Mouse (Mus musculus): ENCODE data around the gene Olr1. TPM values are rescaled to one million over a fixed set of nuclear protein-coding genes. Genes with fewer than 3 reads are reported as not detected.
"Not testable (repeated sequence)": the region's sequence is repeated elsewhere in the genome, so short reads cannot be mapped to it uniquely, and the experiment has no call there.

The Olr1 gene
- polyA plus RNA-seq, 1 experiment from 2014 or later = not detected

- not testable (repeated sequence) for H3K27me3 ChIP-seq (ENCODE audit: control insufficient read depth, insufficient read depth, low read length); H3K9me3 ChIP-seq (ENCODE audit: control insufficient read depth, low read length); H3K4me1 ChIP-seq (ENCODE audit: control insufficient read depth, insufficient read depth, low read length); H3K27ac ChIP-seq (replicated peaks; ENCODE audit: low read depth, low read length); H3K4me3 ChIP-seq (replicated peaks; ENCODE audit: low read depth, low read length); H3K9ac ChIP-seq (replicated peaks; ENCODE audit: low read length); H3K36me3 ChIP-seq (ENCODE audit: control insufficient read depth, insufficient read depth, low read length); ATAC-seq (ENCODE audit: low FRiP score, low TSS enrichment); H3K4me2 ChIP-seq (ENCODE audit: low read length); DNase-seq
- WGBS = 85% methylated on average over 1 of the region's 1 CpGs
These were observed 7.4 kb downstream of the Olr1 start for GRCm38 (mm10) chr6:129499516-129499915.

- Histone ChIP-seq H3K4me3 (replicated peaks; ENCODE audit: low read depth, low read length) (no peak overlapping the region), H3K27me3 (ENCODE audit: control insufficient read depth, insufficient read depth, low read length) (no peaks in the 10 kb centered on the region), H3K36me3 (ENCODE audit: control insufficient read depth, insufficient read depth, low read length) (no peaks in the 10 kb centered on the region), H3K27ac (replicated peaks; ENCODE audit: low read depth, low read length) (no peak overlapping the region), H3K9ac (replicated peaks; ENCODE audit: low read length) (no peak overlapping the region), H3K4me2 (ENCODE audit: low read length) (no peak overlapping the region), H3K4me1 (ENCODE audit: control insufficient read depth, insufficient read depth, low read length) (no peaks in the 10 kb centered on the region), H3K9me3 (ENCODE audit: control insufficient read depth, low read length) (0 out of 2 replicates have a peak, but pooled peaks cover 3% of the 10 kb centered on the region)
- WGBS = 87% methylated on average over 3 of the region's 3 CpGs
- ATAC-seq (ENCODE audit: low FRiP score, low TSS enrichment) = no peak
- DNase-seq = no peak
These were observed 9.4 kb downstream of the Olr1 start for GRCm38 (mm10) chr6:129497345-129498218.

- no peak for DNase-seq
- WGBS = 85% methylated on average over 4 of the region's 4 CpGs
- Histone ChIP-seq H3K36me3 (ENCODE audit: control insufficient read depth, insufficient read depth, low read length) (no peaks in the 10 kb centered on the region), H3K9ac (replicated peaks; ENCODE audit: low read length) (no peak overlapping the region), H3K9me3 (ENCODE audit: control insufficient read depth, low read length) (no peaks in the 10 kb centered on the region), H3K4me3 (replicated peaks; ENCODE audit: low read depth, low read length) (no peak overlapping the region), H3K4me1 (ENCODE audit: control insufficient read depth, insufficient read depth, low read length) (no peaks in the 10 kb centered on the region), H3K27ac (replicated peaks; ENCODE audit: low read depth, low read length) (no peak overlapping the region), H3K27me3 (ENCODE audit: control insufficient read depth, insufficient read depth, low read length) (no peaks in the 10 kb centered on the region), H3K4me2 (ENCODE audit: low read length) (no peak overlapping the region)
- ATAC-seq (ENCODE audit: low FRiP score, low TSS enrichment) = no peak
These were observed 12.0 kb downstream of the Olr1 start for GRCm38 (mm10) chr6:129494924-129495323.

GRCm38 (mm10) chr6:129480089-129480958 is 26.6 kb downstream of the Olr1 start:
- 57% methylated on average over 8 of the region's 8 CpGs for WGBS
- H3K9me3 ChIP-seq (ENCODE audit: control insufficient read depth, low read length) = no peaks in the 10 kb centered on the region
- H3K4me1 ChIP-seq (ENCODE audit: control insufficient read depth, insufficient read depth, low read length) = no peaks in the 10 kb centered on the region
- no peak overlapping the region; the same call in 1 of the 2 replicates for H3K4me2 ChIP-seq (ENCODE audit: low read length)
- DNase-seq = peak; percentile 75
- H3K36me3 ChIP-seq (ENCODE audit: control insufficient read depth, insufficient read depth, low read length) = no peaks in the 10 kb centered on the region
- no peak overlapping the region for H3K4me3 ChIP-seq (replicated peaks; ENCODE audit: low read depth, low read length)
- ATAC-seq (ENCODE audit: low FRiP score, low TSS enrichment) = peak; percentile 76
- no peaks in the 10 kb centered on the region for H3K27me3 ChIP-seq (ENCODE audit: control insufficient read depth, insufficient read depth, low read length)
- peak overlapping the region; percentile 60 for H3K27ac ChIP-seq (replicated peaks; ENCODE audit: low read depth, low read length)
- no peak overlapping the region for H3K9ac ChIP-seq (replicated peaks; ENCODE audit: low read length)

- ATAC-seq (ENCODE audit: low FRiP score, low TSS enrichment) (no peak), DNase-seq (peak; percentile 53)
- Histone ChIP-seq H3K4me1 (ENCODE audit: control insufficient read depth, insufficient read depth, low read length) (no peaks in the 10 kb centered on the region), H3K4me3 (replicated peaks; ENCODE audit: low read depth, low read length) (no peak overlapping the region), H3K4me2 (ENCODE audit: low read length) (no peak overlapping the region), H3K27ac (replicated peaks; ENCODE audit: low read depth, low read length) (no peak overlapping the region), H3K36me3 (ENCODE audit: control insufficient read depth, insufficient read depth, low read length) (no peaks in the 10 kb centered on the region), H3K9me3 (ENCODE audit: control insufficient read depth, low read length) (no peaks in the 10 kb centered on the region), H3K9ac (replicated peaks; ENCODE audit: low read length) (no peak overlapping the region), H3K27me3 (ENCODE audit: control insufficient read depth, insufficient read depth, low read length) (no peaks in the 10 kb centered on the region)
- WGBS = 37% methylated on average over 13 of the region's 13 CpGs
These were observed 30.4 kb downstream of the Olr1 start for GRCm38 (mm10) chr6:129476404-129477126.

- no peak overlapping the region for H3K27ac ChIP-seq (replicated peaks; ENCODE audit: low read depth, low read length)
- 91% methylated on average over 5 of the region's 5 CpGs for WGBS
- DNase-seq (no peak), ATAC-seq (ENCODE audit: low FRiP score, low TSS enrichment) (no peak)
- no peak overlapping the region for H3K4me3 ChIP-seq (replicated peaks; ENCODE audit: low read depth, low read length)
- no peaks in the 10 kb centered on the region for H3K9me3 ChIP-seq (ENCODE audit: control insufficient read depth, low read length)
- no peak overlapping the region for H3K4me2 ChIP-seq (ENCODE audit: low read length)
- H3K27me3 ChIP-seq (ENCODE audit: control insufficient read depth, insufficient read depth, low read length) = no peaks in the 10 kb centered on the region
- H3K36me3 ChIP-seq (ENCODE audit: control insufficient read depth, insufficient read depth, low read length) = no peaks in the 10 kb centered on the region
- H3K9ac ChIP-seq (replicated peaks; ENCODE audit: low read length) = no peak overlapping the region
- no peaks in the 10 kb centered on the region for H3K4me1 ChIP-seq (ENCODE audit: control insufficient read depth, insufficient read depth, low read length)
These were observed 34.3 kb downstream of the Olr1 start for GRCm38 (mm10) chr6:129472627-129473026.

- Histone ChIP-seq H3K4me3 (replicated peaks; ENCODE audit: low read depth, low read length) (no peak overlapping the region), H3K36me3 (ENCODE audit: control insufficient read depth, insufficient read depth, low read length) (no peaks in the 10 kb centered on the region), H3K9me3 (ENCODE audit: control insufficient read depth, low read length) (no peaks in the 10 kb centered on the region), H3K9ac (replicated peaks; ENCODE audit: low read length) (no peak overlapping the region), H3K27ac (replicated peaks; ENCODE audit: low read depth, low read length) (no peak overlapping the region), H3K4me2 (ENCODE audit: low read length) (no peak overlapping the region), H3K27me3 (ENCODE audit: control insufficient read depth, insufficient read depth, low read length) (no peaks in the 10 kb centered on the region), H3K4me1 (ENCODE audit: control insufficient read depth, insufficient read depth, low read length) (no peaks in the 10 kb centered on the region)
- ATAC-seq (ENCODE audit: low FRiP score, low TSS enrichment) (no peak), DNase-seq (no peak)
- 93% methylated on average over 6 of the region's 6 CpGs for WGBS
These were observed 35.6 kb downstream of the Olr1 start for GRCm38 (mm10) chr6:129471386-129471785.

- no peak for ATAC-seq (ENCODE audit: low FRiP score, low TSS enrichment)
- WGBS = 61% methylated on average over 13 of the region's 13 CpGs
These were observed 55.4 kb downstream of the Olr1 start, which contains the start of gene Clec1a for GRCm38 (mm10) chr6:129451411-129452039. Gene Clec1a (minus strand): TSS chr6:129452000.

More at GRCm38 (mm10) chr6:129451411-129452039, 55.4 kb downstream of the Olr1 start, which contains the start of gene Clec1a:
- DNase-seq = peak; percentile 48
- Histone ChIP-seq H3K9ac (replicated peaks; ENCODE audit: low read length) (no peak within 1 kb of the TSS), H3K9me3 (ENCODE audit: control insufficient read depth, low read length) (no peaks in the 10 kb centered on the region), H3K4me1 (ENCODE audit: control insufficient read depth, insufficient read depth, low read length) (no peaks in the 10 kb centered on the region), H3K4me3 (replicated peaks; ENCODE audit: low read depth, low read length) (no peak within 1 kb of the TSS), H3K27me3 (ENCODE audit: control insufficient read depth, insufficient read depth, low read length) (no peaks in the 10 kb centered on the region), H3K27ac (replicated peaks; ENCODE audit: low read depth, low read length) (peak within 1 kb of the TSS; percentile 33; the same call in 1 of the 2 replicates), H3K36me3 (ENCODE audit: control insufficient read depth, insufficient read depth, low read length) (no peaks in the 10 kb centered on the region), H3K4me2 (ENCODE audit: low read length) (no peak within 1 kb of the TSS)

Measured in midbrain, embryonic 14.5 days (tissue).